Mouse (Mus musculus) megakaryocyte, embryonic 14.5 days (primary cell): ENCODE results near the gene Ccdc149. TPM values are rescaled to one million over a fixed set of nuclear protein-coding genes. Genes with fewer than 3 reads are reported as not detected.

Source experiments
- H3K27me3 ChIP-seq: replicated peaks from 2 replicates; pipeline ENCODE3; 2012; ENCODE audit warnings: inconsistent platforms
- H3K36me3 ChIP-seq: replicated peaks from 2 replicates; pipeline ENCODE3; 2012; ENCODE audit warnings: low read length, inconsistent platforms, mixed read lengths
- H3K4me1 ChIP-seq: 2 replicates; pipeline ENCODE4 v1.6.1; 2012; ENCODE audit warnings: inconsistent platforms
- H3K4me3 ChIP-seq: replicated peaks from 2 replicates; pipeline ENCODE3; 2012; ENCODE audit warnings: moderate library complexity, mild to moderate bottlenecking, inconsistent platforms
- H3K9me3 ChIP-seq: 2 replicates; pipeline ENCODE4 v1.6.1; 2012; ENCODE audit warnings: inconsistent platforms
- FLI1 ChIP-seq: IDR thresholded peaks from 2 replicates; pipeline ENCODE4 v1.6.1; 2012; ENCODE audit warnings: low read length, inconsistent platforms, mixed read lengths
- GATA1 ChIP-seq: IDR thresholded peaks from 3 replicates; pipeline ENCODE4 v1.6.1; 2012; ENCODE audit warnings: mixed read lengths, low read length, inconsistent platforms, borderline replicate concordance
- polyA plus RNA-seq: library from polyadenylated mRNA; stranded (reverse); fragments of >175 nt; gene quantifications from 2 replicates; pipeline ENCODE4 v1.2.3, GENCODE M21; 2012; ENCODE audit warnings: low replicate concordance; ENCODE audit not compliant: insufficient read depth

Gene Ccdc149
- polyA plus RNA-seq, 1 experiment: 0.07 TPM

DNA sequence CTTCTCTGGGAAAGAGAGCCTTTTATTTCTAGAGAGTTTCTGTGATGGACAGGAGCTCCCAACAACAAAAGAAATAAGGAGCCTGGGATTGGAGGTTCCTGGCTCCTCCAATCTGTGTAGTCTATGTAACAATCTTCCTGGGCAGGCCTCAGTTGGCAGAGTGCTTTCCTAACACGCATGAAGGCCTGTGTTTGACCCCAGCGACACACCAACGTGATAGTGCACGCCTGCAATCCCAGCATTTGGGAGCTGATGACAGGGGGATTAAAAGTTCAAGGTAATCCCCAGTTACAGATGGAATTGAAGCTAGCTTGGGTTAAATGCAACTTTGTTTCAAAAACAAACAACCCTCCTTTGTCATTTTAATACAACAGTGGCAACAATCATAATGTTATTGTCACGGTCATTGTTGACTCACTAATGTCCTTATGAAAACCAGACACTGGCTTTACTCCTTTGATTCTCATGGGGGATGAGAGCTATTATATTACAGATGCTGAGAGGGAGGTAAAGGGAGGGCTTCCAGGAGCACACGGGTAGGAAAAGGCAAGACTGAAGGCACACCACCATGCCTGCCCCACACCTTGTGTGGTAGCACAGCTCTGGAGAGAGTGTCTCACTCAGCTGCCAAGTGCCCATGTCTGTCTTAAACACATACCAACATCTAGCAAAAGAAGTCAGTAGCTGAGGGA, 108.4 kb downstream of the Ccdc149 start:
- peaks cover 10% of the 10 kb centered on the region for H3K9me3 ChIP-seq
- H3K27me3 ChIP-seq: no peaks in the 10 kb centered on the region
- no peak overlapping the region for H3K4me3 ChIP-seq
- TF ChIP-seq GATA1 (no peak), FLI1 (no peak)
- no peaks in the 10 kb centered on the region for H3K36me3 ChIP-seq
- H3K4me1 ChIP-seq: no peaks in the 10 kb centered on the region

DNA sequence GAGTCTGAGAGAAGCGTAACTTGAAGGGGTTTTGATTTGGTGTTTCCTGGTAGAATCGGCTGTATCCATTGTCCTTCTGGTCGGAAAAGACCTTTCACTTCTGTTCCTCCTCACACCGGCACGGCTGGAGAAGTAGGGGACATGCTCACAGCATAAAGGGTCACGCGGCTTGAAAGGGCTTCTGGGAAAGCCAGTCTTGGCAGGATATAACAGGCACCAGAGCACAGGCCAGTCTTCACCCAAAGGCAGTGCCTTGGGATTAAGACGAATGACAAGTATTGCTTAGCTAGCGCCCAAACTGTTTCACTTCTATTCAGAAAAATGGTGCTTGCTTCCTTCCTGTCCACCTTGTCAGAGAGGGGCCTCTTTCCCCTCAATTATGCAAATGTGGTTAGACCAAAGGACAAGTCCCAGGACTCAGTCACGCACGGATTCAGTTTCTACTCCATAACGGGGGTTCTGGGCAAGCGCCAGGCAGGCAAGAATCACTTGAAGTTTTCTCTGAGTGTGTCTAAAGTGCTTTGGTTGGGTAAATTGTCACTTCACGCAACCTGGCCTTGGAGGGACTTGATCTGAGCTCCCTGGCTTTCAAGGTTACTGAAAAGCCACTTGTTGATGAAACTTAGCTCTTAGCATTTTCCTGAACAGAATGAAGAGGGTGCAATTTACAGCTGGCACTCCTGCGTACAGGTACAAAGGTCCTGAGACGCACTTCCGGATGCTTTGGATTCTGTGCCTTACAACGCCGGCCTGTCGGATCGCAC, 110.9 kb downstream of the Ccdc149 start:
- H3K27me3 ChIP-seq: no peaks in the 10 kb centered on the region
- no peaks in the 10 kb centered on the region for H3K4me1 ChIP-seq
- H3K36me3 ChIP-seq: no peaks in the 10 kb centered on the region
- H3K4me3 ChIP-seq: no peak overlapping the region
- TF ChIP-seq FLI1 (no peak), GATA1 (no peak)
- peaks cover 12% of the 10 kb centered on the region for H3K9me3 ChIP-seq

DNA sequence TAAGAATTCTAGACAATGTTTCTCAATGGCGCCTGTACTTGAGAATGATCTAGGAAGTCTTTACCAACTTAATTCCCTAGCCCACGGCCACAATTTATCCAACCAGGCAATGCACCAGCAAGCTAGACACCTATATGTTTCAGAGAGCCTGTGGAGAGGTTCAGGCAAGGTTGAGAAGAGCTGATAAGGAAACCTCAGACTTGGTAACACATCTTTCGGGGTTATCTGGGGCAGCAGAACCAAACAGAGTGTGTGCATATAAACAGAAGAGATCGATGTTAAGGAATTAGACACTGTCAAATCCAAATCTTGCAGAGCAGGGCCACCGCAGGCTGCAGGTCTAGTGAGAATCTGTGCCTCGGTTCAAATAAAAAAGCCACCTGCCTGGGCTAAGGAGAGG, 113.2 kb downstream of the Ccdc149 start:
- Histone ChIP-seq H3K27me3 (no peaks in the 10 kb centered on the region), H3K4me1 (no peaks in the 10 kb centered on the region), H3K4me3 (no peak overlapping the region), H3K9me3 (peaks cover 16% of the 10 kb centered on the region), H3K36me3 (no peaks in the 10 kb centered on the region)
- TF ChIP-seq FLI1: no peak
- TF ChIP-seq GATA1: no peak

DNA sequence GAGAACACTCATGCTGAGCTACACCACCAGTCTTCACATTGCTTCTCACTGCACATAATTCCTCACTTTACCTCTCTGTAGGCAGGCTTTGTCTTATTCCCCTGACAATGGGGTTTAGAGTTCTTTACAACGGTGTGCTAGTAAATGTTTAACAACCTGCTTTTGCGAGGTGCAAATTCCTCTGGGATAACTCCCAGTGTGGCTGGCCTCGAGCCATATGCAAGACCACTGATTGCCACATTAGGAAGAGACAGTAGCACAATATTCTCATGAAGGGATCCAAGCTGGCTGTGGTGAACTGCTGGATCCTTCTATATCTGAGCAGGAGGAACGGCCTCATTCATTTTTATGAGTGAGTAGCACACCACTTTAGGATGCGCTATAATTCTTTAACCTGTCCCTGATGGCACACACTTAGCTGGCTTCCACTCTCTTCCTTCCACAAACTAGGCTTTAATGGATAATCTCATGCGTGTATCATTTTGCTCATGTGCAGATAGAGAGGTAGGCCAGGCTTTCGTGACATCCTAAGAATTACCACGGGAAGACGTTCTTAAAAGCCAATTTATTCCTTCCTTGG, 114.1 kb downstream of the Ccdc149 start:
- Histone ChIP-seq H3K9me3 (peaks cover 21% of the 10 kb centered on the region), H3K4me3 (no peak overlapping the region), H3K27me3 (no peaks in the 10 kb centered on the region), H3K36me3 (no peaks in the 10 kb centered on the region), H3K4me1 (no peaks in the 10 kb centered on the region)
- TF ChIP-seq GATA1 (no peak), FLI1 (no peak)

DNA sequence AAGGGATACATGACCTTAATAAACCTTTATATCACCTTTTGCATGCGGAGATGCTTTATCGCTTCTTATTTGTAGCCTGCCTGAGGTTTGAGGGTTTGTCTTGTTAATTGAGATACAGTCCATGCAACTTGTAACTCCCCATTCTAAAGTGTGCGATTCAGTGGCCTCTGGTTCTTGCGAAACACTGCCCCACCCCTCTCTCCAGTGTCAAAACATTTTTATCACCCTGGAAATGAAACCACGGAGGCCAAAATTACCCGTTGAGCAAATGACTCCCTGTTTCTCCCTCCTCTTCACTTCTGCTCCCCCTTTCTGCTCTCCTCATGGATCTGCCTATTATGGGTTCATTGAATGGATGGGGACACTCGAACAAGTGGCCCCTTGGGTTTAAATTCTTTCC, 115.7 kb downstream of the Ccdc149 start:
- Histone ChIP-seq H3K4me1 (no peaks in the 10 kb centered on the region), H3K36me3 (no peaks in the 10 kb centered on the region), H3K4me3 (no peak overlapping the region), H3K9me3 (peaks cover 25% of the 10 kb centered on the region), H3K27me3 (no peaks in the 10 kb centered on the region)
- no peak for TF ChIP-seq GATA1
- TF ChIP-seq FLI1: no peak

DNA sequence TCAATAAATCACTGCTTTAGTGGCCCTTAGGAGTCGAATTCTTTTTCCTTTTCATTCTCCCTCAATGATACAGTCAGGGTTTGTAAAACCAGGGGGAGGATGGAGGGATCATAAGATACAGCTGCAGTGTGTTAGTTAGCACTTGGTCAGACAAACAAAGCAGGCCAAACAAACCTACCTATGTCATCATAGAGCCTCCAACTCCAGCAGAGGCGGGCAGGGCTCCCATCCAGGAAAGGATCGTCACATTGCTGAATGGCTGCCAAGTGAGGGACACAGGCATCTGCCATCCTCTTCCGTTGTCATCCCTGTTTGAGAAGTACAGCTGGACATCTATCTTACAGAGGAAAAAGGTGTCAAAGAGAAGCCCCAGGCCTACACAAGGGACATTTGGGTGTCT, 116.9 kb downstream of the Ccdc149 start:
- H3K4me3 ChIP-seq: no peak overlapping the region
- no peaks in the 10 kb centered on the region for H3K36me3 ChIP-seq
- TF ChIP-seq FLI1: no peak
- TF ChIP-seq GATA1: no peak
- no peaks in the 10 kb centered on the region for H3K4me1 ChIP-seq
- peaks cover 19% of the 10 kb centered on the region for H3K9me3 ChIP-seq
- no peaks in the 10 kb centered on the region for H3K27me3 ChIP-seq

DNA sequence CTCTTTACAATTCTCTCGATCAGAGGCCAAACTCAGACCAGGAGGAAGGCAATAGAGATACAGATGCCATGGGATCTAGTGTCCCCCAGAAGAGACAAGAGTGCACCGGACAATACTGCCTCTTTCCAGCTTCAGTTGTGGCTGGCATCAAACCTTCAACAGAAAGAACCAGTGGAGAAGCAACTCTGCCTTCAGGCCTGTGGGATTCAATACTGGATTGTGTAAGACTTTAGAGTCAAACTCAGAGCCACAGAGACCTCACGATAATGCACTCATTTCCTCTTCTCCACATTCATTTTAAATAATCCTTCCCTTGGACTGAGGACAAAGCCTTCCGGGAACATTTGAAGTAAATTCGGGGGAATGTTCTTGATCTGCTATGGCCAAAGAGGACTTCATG, 118.6 kb downstream of the Ccdc149 start:
- H3K9me3 ChIP-seq: peaks cover 20% of the 10 kb centered on the region
- no peaks in the 10 kb centered on the region for H3K36me3 ChIP-seq
- no peak overlapping the region for H3K4me3 ChIP-seq
- H3K4me1 ChIP-seq: no peaks in the 10 kb centered on the region
- no peaks in the 10 kb centered on the region for H3K27me3 ChIP-seq
- TF ChIP-seq FLI1 (no peak), GATA1 (no peak)

DNA sequence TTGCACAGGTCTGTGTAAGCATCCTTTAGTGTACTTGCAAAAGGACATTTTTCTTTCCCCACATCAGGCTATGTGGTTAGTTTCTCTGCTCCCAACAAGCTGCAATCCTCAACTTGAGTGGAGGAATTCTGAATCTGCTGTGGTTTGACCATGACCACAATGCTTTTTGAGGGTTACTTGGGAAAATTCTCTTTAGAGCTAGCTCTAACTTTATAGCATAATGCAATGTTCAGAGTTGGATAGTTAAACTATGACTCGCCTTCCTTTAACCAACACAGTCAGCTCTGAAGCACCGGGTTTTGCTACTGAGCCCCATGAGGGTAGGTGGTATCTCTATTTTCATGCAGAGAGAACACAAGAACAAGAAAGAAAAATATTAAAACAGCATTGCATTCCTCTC, 119.8 kb downstream of the Ccdc149 start:
- H3K27me3 ChIP-seq: no peaks in the 10 kb centered on the region
- peaks cover 17% of the 10 kb centered on the region for H3K9me3 ChIP-seq
- TF ChIP-seq FLI1: no peak
- no peak for TF ChIP-seq GATA1
- H3K4me3 ChIP-seq: no peak overlapping the region
- H3K36me3 ChIP-seq: no peaks in the 10 kb centered on the region
- no peaks in the 10 kb centered on the region for H3K4me1 ChIP-seq

DNA sequence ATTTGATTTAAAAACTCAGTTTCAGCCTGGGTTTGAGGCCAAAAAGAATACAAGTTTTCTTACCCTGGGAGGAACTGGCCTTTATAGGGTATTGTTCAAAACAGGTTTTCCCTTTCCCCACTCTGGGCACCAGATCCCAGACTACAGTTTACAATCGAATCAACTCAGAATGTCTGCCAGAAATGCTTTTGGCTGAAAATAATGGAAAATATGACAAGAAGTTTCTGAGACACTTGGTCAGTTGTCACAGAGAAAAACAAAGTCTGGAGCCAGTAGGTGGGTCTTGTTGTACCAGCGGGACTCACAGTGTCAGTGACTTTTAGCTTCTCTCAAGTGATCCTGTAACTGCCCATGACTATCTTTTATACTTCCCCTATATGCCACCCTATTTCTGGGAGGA, 120.9 kb downstream of the Ccdc149 start:
- no peaks in the 10 kb centered on the region for H3K36me3 ChIP-seq

DNA sequence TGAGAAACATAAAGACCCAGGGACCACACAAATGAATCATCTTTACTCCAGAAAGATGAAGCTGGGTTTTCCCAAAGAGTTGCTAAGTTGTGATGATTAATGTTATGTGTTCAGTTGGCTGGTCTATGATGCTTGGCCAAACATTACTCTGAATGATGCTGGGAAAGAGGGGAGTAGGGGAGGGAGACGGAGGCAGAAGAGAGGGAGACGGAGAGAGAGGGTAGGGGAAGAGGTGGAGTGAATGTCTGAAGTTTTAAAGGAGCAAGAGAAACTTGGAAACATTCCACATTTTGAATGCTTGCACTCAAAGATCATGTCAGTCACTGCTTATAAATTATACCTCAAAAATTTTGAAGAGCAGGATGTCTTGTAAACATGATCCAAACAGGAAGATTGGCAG, 124.4 kb downstream of the Ccdc149 start:
- Histone ChIP-seq H3K4me1 (no peaks in the 10 kb centered on the region), H3K9me3 (peaks cover 27% of the 10 kb centered on the region), H3K4me3 (no peak overlapping the region), H3K36me3 (no peaks in the 10 kb centered on the region), H3K27me3 (no peaks in the 10 kb centered on the region)
- TF ChIP-seq FLI1 (no peak), GATA1 (no peak)

More for the DNA sequence above, 120.9 kb downstream of the Ccdc149 start:
- H3K27me3 ChIP-seq: no peaks in the 10 kb centered on the region
- no peaks in the 10 kb centered on the region for H3K4me1 ChIP-seq
- TF ChIP-seq FLI1 (no peak), GATA1 (no peak)
- no peak overlapping the region for H3K4me3 ChIP-seq
- peaks cover 23% of the 10 kb centered on the region for H3K9me3 ChIP-seq
